Mouse (Mus musculus): ENCODE measurements around the gene Limch1.
A peak's percentile ranks its signal among the peaks of the same experiment; 100 is the strongest.

The Limch1 gene

DNA sequence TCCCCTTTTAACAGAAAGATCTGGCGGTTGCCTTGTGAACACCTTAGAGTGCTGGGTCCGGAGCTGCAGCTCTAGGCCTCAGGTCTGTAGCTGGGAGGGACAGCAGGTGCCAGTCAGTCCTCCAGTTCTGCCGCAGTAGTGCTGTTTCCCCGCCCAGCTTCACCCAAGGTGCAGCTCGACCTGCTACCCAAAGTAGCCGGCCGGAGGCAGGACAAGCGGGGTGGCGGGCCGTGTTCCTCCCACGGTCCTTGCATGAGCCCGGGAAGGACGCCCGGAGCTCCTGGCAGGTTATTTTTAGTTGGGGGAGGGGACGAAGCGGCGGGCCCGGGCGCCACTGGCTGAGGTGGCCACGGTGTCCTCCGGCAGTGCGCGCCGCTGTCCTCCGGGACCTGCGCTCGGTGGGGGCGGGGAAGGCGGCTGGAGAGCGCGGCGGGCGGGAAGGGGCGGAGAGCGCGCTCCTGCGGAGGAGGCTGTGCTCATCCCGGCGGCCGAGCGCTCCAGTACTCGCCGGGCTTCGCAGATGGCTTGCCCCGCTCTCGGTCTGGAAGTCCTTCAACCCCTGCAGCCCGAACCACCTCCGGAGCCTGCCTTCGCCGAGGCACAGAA lies at the start of gene Limch1:
Gene Limch1, plus strand, starts transcription at position 438 of the 606 bp plus-strand sequence.
- peak; percentile 56 to 63 for DNase-seq (ENCODE audit: low spot score in 2 of 2)

DNA sequence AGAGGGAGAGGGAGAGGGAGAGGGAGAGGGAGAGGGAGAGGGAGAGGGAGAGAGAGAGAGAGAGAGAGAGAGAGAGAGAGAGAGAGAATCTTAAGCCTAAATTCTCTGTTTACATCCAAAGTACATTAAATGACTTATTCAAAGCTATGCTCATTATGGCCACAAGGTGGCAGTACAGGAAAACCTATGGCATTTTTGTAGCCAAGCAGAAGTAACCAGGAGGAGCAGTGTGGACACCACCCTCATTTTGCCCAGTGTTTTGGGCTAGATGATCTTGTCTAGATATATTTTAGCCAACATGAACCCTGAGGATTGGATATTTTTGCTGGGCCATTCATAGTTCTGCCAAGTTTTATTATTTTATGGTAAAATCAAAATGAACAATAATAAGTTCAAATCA lies 48.5 kb upstream of the Limch1 start:
- peak in 1 of 2 experiments; percentile 78 for DNase-seq (ENCODE audit: low spot score in 2 of 2)

DNA sequence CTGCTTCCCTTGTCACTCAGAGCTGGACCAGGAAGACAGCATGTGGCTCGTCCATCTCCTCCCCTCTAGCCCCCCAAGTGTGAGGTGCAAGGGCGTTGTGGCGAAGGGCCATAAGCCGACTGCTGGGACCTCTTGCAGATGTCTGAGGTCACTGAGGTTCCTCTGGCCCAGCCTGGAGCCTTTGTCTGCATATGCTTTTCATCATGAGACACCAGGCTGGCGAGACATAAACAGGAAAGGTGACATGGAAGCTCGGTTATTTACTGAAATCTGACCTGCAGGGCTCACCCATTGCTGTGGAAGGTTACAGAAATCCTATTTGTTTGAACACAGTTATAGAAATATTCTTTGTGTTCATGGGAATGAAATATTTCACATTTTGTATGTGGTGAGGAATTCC lies 45.7 kb upstream of the Limch1 start:
- no peak for DNase-seq (ENCODE audit: low spot score in 2 of 2)

DNA sequence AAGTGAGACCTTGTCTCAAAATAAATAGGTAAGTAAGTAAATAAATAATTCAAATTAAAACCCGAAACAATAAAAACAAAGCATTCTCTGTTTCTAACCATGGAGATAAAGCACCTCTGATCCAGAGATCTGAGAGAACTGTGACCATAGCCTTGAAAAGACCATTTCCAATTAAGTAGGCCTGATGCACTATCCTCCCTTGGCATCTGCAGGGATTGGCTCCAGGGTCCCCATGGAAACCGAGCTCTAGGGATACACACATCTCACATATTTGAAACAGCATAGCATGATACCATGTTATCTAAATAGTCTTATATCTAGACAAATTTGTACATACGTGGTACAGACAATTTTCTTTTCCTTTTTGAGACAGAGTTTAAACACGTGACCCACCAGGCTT lies 43.7 kb upstream of the Limch1 start:
- no peak for DNase-seq (ENCODE audit: low spot score in 2 of 2)

DNA sequence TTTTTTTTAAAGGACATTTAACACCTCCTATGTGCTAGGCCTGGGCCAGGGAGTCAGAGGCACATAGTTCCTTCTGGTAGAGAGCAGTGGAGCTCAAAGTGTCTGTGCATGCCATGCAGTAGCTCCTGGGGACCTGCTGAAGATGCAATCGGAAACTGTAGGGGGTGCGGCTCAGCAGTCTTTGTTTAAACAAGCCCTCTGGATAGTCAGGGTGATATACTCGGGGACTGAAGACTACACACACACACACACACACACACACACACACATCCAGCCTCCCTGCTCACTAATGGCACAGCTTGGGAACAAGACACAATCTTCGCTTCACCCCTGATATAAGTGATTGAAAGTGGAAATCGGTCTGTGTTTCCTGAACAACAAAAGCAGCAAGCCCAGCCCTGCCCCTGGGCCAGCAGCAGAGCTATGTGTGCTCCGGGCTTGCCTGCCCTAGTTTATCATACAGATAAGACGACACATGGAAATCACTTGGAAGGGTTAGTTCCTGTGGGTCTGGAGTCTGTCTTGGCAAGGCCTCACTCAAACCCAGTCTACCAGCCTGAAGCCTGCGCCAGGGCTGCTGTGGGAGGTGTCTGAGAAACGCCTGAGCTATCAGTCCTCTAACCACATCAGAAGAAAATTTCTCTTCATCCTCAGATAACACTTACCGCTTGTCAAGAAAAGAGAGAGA lies 42.2 kb upstream of the Limch1 start:
- DNase-seq (ENCODE audit: low spot score in 2 of 2), result no peak

DNA sequence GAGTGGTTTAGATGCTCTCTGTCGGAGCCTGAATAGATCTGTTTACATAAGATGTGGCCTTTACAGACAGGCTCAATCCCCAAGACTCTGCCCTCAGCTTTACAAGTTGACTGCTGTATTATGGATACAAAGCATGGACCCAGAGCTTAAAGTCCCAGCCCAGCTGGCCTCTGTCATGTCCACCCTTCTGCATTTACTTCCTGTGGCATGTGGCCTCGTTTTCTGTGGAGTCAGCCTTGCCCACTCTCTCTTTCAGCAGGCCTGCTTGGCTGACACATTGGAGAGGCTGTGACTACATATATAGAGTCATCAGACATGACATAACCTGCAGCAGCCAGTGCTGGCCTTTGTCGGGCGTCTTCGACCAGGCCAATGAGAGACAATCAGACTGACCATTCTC lies 37.8 kb upstream of the Limch1 start:
- no peak for DNase-seq (ENCODE audit: low spot score in 2 of 2)

DNA sequence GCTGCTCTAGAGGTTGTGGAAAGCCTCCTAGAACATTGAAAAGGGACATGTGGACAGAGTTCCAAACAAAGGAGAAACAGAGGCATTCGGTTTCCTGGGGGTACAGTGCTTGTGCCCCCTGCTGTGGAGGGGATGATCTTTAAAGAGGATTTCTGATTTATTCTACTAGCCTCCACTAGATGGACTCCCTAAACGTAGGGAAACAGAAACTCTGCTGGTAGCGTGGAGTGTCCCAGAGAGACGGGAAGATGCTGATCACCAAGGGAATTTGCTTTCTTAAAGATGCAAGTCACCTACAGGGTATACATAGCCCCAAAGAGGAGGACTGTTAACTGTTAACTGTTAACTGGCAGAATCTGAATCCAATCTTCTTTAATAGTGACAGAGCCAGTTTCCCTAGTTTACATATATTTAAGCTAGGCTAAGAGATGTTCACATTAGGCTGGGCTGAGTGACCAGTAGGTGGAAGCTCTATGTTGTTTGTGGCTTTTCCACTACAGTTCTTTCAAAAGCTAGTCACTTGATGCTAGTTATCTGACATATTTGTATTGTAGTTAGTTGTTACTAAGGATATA lies 35.1 kb upstream of the Limch1 start:
- no peak for DNase-seq (ENCODE audit: low spot score in 2 of 2)

DNA sequence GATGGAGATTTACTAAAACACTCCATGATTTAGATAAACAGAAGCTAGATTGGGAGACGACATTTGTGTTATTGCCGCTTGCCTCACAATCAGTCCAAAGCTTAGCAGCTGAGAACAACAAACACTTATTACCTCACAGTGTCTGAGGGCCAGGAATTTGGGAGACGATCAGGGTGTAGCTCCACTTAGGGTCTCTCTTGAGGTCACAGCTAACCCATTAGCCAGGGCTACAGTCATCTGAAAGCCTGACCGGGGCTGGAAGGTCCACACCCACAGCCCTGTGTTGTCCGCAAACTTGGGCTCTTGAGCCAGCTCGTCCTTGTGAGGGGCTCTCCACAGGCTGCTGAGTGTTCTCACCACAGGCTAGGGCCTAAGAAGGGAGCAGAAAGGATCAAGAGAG lies 32.8 kb upstream of the Limch1 start:
- no peak for DNase-seq (ENCODE audit: low spot score in 2 of 2)

DNA sequence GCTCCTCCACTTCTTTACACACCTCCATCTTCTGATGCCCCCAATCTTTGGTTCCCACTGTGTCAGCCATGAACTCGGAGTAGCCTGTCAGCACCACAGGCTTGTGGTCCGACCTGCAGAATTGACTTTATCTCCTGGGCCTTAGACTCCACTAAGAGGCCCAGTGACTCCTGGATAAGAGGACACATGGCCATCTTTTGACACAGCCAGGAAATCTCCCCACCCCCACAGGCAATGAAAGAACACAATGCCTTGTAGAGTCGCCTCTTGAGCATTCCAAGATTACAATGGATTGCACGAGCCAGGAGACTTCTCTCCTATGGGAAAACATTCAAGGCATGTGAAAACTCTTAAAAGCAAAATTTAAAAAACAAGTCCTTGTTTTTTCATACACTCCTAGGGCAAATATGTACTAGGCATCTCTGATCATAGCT lies 30.1 kb upstream of the Limch1 start:
- DNase-seq (ENCODE audit: low spot score in 2 of 2), result no peak

DNA sequence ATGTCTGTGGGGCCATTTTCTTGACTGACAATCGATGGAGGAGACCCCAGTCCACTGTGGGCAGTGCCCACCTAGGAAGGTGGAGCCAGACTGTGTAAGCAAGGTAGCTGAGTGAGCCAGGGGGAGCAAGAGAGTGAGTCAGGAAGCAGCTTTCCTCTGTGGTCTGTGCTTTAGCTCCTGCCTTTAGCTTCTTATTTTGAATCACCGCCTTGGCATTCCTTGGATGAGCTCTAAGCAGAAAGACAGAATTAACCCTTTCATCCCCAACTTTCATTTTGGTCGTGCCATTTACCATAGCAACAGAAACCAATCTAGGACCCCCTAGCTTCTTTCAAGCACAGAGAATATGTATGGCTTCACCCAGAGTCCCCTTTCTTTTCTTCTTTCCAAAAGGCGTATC lies 27.7 kb upstream of the Limch1 start:
- DNase-seq (ENCODE audit: low spot score in 2 of 2), result no peak

DNA sequence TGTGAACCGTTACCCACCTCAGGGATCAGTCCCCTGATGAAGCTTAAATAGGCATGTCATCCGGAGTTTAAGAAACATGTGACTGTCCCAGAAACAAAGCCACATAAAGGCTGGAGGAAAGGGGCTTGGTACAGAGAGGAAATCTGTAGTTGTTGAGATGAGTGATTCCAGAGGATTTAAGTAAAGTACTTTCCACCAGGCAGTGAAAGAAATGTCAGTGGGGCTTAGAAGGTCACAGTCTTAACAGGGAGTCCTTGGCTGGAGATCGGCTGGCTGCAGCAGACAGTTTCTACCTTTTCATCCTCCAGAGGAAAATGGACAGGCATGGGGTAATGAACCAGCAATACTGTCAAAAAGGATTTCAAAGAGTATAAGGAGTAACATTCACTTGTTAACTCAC lies 27.2 kb upstream of the Limch1 start:
- DNase-seq (ENCODE audit: low spot score in 2 of 2), result no peak

DNA sequence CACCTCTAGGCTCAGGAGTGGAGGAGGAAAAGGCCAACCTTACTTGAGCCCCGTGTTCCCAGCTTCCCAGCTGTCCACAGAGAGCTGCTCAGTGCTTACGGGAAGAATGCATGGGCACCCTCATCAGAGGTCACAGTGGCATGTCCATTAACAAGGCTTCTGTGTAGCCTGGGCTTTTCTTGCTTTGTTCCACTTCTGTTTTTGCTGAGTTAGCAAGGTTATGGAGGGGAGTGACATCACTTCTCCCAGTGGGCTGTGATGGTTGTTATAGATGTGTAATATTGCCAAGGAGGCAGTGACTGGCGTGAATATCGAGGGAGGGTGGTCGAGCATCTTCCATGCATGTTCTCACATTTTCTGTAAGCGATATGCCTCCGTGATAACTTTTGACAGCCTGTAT lies 26.7 kb upstream of the Limch1 start:
- DNase-seq (ENCODE audit: low spot score in 2 of 2), result no peak

DNA sequence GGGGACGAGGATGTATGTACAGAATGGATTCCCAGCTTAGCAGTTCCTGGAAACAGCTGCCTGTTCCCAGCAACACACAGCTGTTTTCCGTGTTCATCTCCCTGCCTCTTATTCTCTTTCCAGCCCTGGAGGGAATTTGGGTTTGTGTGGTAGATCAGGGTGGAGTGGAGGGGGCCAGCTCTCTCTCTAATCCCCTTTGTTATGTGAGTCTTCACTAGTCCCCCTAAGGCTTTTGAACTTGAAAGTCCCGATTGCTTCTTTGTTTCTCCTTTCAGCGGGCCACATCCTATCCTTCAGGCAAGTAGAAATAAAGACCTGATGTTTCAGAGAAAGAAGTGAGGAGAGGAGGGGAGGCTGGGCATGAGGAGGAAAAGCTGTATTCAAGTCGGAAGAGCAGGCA lies 24.7 kb upstream of the Limch1 start:
- DNase-seq (ENCODE audit: low spot score in 2 of 2), result no peak

DNA sequence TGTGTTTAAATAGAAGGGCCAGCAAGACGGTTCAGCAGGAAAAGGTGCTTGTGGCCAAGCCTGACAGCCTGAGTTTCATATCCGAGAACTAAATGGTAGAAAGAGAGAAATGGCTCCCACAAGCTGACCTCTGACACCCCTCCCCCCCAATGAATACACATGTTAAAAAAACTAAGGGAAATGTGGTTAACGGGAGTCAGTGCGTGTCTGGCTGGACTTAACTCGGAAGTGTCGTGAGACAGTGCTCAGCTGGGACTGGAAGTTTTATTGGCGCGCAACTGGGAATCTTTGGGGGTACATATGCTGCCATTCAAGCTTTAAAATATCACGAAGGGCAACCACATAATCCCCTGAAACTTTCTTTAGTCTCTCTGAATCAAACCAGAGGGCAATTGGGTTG lies 23.0 kb upstream of the Limch1 start:
- no peak for DNase-seq (ENCODE audit: low spot score in 2 of 2)

DNA sequence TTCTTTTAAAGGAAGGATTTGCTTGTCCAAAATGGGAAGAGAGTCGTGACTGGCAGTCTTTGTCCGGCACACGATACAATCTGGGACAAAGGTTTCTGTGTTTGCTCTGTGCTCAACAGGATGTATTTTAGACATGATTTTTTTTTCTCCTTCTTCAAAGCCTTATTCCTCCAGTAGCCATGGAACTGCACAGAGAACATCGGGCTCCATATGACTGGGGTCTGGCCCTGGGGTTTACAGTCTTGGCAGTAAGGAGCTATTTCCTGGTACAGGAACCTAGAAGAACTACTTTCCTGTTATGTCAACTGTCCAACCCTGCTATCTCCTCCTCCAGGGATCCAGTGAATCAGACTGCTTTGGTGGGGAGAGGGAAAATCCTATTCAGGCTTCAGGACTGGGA lies 22.6 kb upstream of the Limch1 start:
- DNase-seq (ENCODE audit: low spot score in 2 of 2), result no peak

DNA sequence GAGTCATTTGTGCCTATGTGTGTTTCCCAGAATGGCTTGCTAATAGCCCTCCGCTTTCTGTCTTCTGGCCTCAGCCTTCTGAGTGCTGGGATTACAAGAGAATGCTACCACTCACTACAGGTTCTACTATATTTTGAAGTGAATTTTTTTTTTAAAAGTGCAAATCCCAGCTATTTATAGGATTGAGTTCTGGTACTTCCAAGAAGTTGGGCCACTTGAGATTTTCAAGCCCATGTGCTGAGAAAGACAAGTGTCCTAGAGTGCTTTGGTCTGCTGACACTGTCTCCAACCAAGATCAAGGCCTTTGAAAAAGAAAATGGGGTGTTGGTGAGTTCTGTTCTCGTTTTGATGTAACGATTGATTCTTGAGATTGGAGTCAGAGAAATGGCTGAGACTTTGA lies 22.0 kb upstream of the Limch1 start:
- no peak for DNase-seq (ENCODE audit: low spot score in 2 of 2)

DNA sequence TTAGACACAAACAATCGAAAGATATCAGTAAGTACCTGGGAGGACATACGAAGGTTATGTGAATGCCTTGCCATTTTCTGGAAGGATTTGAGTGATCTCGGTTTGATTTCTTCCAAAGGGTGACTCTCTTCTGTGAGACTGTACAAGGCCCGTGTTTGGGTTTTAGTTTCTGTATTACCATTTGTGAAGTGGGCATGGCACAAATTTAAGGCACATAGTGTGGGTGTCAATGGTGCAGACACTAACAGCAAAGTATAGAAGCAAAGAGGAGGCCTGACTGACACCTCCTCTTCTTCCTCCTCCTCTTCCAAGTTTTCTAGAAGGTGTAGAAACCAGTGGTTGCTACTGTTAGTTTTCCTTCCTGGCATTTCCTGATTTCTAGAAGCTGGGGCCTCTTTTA lies 16.3 kb upstream of the Limch1 start:
- DNase-seq (ENCODE audit: low spot score in 2 of 2), result no peak

DNA sequence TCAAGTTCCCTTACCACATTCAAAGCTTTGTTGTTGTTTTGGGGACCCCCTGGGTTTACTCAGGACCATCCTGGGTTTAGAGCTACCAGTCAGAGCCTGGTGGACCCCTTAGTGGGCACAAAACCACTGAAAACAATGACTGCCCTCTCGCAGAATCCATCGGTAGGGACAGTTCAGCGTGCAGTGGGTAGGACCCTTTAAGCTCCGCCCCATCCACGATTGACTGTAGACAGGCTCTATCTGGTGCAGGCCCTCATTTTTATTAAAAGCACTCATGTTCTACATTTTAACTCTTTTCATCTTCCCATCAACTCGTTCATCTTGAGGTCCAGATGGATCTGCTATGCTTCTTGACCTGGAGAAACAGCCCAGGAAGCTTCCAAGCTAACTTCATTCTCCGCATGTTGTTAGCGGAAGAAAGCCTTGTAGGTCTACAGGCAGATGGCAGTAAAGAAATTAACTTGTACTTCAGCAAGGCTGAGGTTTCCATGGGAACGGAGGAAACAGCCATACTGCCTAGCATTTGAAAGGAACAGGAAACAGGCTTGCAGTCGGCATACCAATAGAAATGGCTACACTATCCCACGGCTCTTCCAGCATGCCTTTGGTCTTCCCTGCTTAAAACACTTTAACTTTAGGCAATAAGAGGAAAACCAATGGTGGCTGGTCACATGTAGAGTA lies 14.9 kb upstream of the Limch1 start:
- peak; percentile 50 to 78 for DNase-seq (ENCODE audit: low spot score in 2 of 2)

DNA sequence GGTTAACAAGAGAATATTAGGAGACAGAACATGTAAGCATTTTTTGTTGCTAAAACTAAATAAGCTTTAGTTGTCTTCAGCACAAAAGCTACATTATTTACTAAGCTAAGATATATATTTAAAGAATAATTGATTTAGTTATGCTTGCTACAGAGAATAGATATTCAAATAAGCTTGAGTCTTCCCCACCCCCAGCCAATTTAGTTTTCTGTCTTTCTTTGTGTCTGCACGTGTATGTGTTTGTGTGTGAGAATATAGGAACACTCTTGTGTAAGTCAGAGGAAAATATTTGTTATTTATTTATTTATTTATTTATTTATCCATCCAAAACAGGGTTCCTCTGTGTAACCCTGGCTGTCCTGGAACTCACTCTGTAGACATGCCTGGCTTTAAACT lies 14.3 kb upstream of the Limch1 start:
- no peak for DNase-seq (ENCODE audit: low spot score in 2 of 2)

DNA sequence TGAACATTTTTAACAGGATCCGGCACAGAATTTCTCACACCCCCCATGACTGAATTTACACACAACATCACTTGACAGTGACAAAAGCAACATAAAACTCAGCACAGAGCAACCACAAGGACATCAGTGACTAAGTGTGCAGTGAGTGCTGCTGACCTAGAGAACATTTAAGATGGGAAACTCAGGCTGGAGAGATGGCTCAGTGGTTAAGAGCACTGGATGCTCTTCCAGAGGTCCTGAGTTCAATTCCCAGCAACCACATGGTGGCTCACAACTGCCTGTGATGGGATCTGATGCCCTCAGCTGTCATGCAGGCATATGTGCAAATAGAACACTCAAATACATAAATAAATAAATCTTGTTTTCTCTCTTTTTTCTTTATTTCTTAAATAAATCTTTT lies 12.1 kb upstream of the Limch1 start:
- no peak for DNase-seq (ENCODE audit: low spot score in 2 of 2)

DNA sequence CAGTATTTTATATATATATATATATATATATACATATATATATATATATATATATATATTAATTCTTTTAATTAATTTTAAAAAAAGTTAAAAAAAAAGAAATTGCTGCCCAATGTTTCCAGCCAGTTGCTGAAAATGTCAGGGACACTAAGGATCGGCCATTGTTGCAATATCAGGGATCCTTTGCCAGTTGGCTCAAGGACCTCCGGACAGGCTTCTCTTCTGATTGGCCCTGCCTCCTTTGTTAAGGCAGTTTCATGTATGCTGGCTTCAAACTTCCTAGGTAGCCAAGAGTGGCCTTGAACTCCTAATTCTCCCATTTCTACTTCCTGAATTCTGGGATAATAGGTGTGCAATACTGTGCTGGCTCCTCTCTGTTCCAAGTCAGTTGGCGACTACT lies 6.3 kb upstream of the Limch1 start:
- no peak for DNase-seq (ENCODE audit: low spot score in 2 of 2)

DNA sequence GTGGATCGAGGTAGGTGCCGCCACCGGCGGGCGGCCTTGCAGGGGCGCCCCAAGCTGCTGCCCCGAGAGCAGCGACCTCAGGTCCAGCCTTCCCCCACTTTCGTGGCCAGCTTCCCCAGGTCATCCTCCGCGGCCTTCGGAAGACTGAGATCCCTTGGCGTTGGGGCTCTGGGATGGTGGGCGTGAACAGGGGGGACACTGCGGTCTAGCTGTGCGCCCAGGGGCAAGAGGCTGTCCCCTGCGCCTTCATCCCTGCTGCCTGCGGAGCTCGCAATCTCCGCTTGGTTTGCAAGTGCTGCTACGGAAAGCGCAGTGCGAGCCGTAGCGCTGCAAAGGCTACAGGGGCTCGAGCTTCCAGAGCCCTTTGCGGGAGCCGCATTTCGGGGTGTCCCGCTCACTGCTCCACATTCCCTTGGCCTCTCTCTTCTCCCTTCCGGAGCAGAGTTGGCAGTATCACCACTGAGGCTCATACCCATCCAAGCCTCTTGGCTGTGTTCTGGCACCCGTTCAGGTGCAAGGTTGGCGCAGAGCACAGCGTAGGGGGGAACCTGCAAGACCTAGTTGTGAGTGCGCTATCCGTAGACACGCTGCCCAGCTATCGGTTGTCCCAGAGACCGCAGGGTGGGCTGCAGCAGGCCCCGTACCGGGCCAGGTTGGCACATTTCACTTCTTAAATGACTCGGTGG lies 512 bp downstream of the Limch1 start:
- DNase-seq (ENCODE audit: low spot score in 2 of 2), result peak; percentile 63 to 68

All from frontal cortex, postnatal 36 days (tissue).